Mouse (Mus musculus) erythroblast, embryonic 14.5 days (primary cell): Measurements from ENCODE around the gene Ubb.
"Not testable (repeated sequence)": the region's sequence is repeated elsewhere in the genome, so short reads cannot be mapped to it uniquely, and the experiment has no call there.

Experiments
- GATA1 ChIP-seq: IDR thresholded peaks from 2 replicates; pipeline ENCODE4 v1.6.1; 2012; ENCODE audit warnings: low read length, inconsistent platforms, mixed read lengths
- TAL1 ChIP-seq: IDR thresholded peaks from 3 replicates; pipeline ENCODE4 v1.6.1; 2012; ENCODE audit warnings: low read length, inconsistent platforms, mixed read lengths

GRCm38 (mm10) chr11:62508816-62509215, 42.2 kb upstream of the Ubb start:
- not testable (repeated sequence) for TF ChIP-seq GATA1, TAL1
